Mouse (Mus musculus) heart, postnatal 0 days (tissue): ENCODE measurements at regions not wholly inside any gene's neighbourhood (a gene's known extent, or its start where the extent isn't known, plus 50 kb on each side); places are given as distances from the start of the nearest gene placed in this dataset.

ENCODE experiments used
- CTCF ChIP-seq: IDR thresholded peaks from 2 replicates; pipeline ENCODE4 v1.5.1; 2016; ENCODE audit warnings: antibody characterized with exemption, control low read depth, low read depth
- EP300 ChIP-seq: IDR thresholded peaks from 2 replicates; pipeline ENCODE4 v1.6.1; 2016; ENCODE audit warnings: antibody characterized with exemption, low read depth

DNA sequence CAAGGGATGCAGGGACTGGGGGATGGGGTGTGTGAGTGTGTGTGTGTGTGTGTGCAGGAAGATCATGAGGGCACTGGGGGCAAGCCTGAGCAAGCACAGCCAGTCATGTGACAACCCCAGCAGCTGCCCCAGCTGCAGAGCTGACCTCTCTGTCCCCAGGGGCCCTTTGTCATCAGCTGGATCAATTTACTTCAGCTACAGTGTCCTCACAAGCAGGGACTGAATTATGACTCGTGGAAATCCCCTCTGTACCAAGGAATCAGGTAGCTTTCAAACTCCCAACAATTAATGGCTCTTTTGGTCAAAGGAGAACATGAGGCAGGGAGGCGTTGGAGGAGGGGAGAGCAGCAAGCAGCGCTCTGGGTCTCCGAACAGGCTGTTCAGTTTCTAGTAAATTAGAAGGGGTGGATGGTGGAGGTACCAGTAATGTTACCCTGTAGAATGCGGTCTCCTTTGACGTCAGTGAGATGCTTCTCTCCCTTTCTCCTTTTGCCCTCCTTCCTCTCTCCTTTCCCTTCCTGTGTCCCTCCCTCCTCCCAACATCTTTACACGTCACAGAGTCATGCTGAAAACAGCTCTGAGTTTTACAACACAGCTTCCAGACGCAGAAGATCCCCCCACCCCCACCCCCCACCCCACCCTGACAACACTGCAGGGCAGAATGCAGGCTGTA is 106.5 kb downstream of the Tomm20 start:
- no peak for TF ChIP-seq CTCF
- no peak for TF ChIP-seq EP300
